Mouse (Mus musculus): ENCODE measurements around the gene Sh3d21.

GRCm38 (mm10) chr4:126117116-126117515 lies 46.2 kb downstream of the Sh3d21 start:
- TF ChIP-seq CTCF (conservative IDR thresholded peaks at IDR 0.05; ENCODE audit: insufficient read depth, insufficient read length, low read depth, low read length), result no peak
- TF ChIP-seq POLR2A (IDR thresholded peaks at IDR 0.05; ENCODE audit: low read depth, low read length), result no peak

Data from kidney, adult 2 months (tissue).